Mouse (Mus musculus) lung, postnatal 0 days (tissue): ENCODE data around the gene Colgalt2.

Experiments
- CTCF ChIP-seq: IDR thresholded peaks from 2 replicates; pipeline ENCODE4 v1.5.1; 2016; ENCODE audit warnings: antibody characterized with exemption, mild to moderate bottlenecking
- EP300 ChIP-seq: IDR thresholded peaks from 2 replicates; pipeline ENCODE4 v1.6.1; 2016; ENCODE audit warnings: antibody characterized with exemption, mild to moderate bottlenecking, control low read depth

DNA sequence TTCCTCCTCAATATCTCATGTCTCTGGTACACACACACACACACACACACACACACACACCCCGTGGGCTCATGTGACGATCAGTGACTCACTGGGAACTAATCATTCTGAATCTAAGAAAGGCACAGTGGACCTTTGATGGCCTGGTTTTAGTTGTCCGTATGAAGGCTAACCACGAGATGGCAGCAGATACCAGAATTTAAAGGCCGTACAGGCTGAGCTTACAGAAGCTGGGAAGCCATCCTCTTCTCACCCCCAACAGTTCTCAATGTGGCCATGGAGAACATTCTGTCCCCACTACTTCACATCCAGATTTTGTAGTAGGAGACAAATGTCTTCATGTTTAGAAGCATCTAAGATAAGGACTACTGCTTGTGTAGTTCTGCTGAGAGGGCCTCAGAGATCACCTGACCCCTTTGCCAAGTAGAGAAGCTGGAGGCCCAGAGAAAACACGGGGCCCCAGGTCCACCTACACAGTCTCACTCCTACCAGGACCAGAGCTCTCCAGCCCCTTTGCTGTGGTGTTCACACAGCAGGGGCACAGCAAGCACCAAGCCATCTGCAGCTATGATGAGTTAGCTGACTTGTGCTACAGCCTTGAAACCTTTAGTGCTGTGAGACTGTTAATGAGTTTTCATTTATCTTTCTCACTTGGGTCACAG lies 125.5 kb downstream of the Colgalt2 start:
- TF ChIP-seq EP300: peak; percentile 81
- TF ChIP-seq CTCF: peak; percentile 91
